Mouse (Mus musculus) ovary, postnatal 36 days (tissue): ENCODE measurements around the gene Hist1h3c.
"Not testable (repeated sequence)": the region's sequence is repeated elsewhere in the genome, so short reads cannot be mapped to it uniquely, and the experiment has no call there.

Experiments
- DNase-seq: peaks from one replicate; pipeline ENCODE4 v3.0.0; 2022; ENCODE audit warnings: low spot score, mixed read lengths

Gene Hist1h3c

DNA sequence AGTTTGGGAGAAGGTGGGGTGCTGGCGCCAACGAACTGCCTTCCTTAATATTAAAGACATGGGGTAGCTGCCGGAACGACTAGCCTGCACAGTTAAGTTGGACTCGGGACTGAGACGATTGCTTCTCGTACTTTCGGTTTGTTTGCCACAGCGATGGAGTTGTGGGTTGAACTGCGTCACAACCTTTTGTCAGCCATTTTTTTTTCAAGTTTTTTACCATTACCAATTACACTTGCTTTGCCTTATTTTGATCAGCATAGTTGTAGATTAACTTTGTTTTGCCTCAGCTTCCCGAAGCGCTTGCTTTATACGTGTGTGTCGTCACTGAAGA lies 5.5 kb downstream of the Hist1h3c start:
- no peak for DNase-seq

DNA sequence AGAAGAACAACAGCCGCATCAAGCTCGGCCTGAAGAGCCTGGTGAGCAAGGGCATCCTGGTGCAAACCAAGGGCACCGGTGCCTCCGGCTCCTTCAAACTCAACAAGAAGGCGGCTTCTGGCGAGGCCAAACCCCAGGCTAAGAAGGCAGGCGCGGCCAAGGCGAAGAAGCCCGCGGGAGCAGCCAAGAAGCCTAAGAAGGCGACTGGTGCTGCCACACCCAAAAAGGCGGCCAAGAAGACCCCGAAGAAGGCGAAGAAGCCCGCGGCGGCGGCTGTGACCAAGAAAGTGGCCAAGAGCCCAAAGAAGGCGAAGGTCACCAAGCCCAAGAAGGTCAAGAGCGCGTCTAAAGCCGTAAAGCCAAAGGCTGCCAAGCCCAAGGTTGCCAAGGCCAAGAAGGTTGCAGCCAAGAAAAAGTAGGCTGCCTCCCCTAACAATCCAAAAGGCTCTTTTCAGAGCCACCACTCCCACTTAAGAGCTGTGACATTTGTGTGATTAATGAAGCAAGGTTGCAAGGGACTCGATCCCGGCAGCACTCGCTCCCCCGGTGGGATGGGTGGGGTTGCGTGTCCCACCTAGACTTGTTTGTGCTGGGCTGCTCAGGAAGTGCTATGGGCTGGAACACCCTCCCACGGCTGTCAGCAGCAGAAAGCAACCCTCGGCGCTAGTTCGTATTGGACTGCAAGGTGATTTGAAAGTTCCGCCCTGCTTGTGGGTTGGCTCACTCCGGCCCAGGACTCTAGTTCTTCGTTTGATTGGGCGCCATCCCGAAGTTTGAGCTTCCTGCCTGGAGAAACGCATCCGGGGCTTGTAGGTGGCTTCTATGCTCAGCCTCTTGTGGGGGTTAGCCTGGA lies 6.1 kb downstream of the Hist1h3c start:
- DNase-seq: peak; percentile 87

DNA sequence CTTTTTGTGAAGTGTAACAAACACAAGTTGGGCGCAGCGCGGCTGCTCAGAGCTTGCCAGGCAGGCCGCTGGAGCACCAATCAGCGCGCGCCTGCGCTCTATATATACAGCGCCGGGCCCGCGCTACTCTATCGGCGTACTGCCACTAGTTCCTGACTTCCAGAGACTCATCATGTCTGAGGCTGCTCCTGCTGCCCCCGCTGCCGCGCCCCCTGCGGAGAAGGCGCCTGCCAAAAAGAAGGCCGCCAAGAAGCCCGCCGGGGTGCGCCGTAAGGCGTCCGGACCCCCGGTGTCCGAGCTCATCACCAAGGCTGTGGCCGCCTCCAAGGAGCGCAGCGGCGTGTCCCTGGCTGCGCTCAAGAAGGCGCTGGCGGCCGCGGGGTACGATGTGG lies 6.7 kb downstream of the Hist1h3c start, which contains the start of gene Hist1h1c:
TSS of gene Hist1h1c (plus strand) at position 132 of the 392 bp plus-strand sequence.
- peak; percentile 90 for DNase-seq

- no peak for DNase-seq
These were observed 7.4 kb downstream of the Hist1h3c start for GRCm38 (mm10) chr13:23738041-23738440.

DNA sequence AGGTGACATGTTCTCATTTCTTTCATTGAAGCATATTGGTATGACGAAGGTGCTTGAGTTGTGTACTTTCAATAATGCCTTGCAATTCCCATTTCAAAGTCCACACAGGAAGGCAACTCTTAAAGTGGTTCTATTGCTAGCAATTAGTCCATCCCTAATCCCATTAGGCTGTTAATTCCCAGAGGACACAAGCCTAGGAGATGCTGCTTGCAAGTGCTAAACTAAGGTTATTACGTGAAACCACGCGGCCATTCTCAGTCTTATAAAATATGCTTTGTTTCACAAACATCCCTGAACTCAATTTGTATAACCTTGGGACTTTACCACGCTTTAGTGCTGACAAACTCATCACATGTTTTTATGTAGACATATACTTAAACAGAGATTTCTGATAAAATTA lies 8.3 kb downstream of the Hist1h3c start:
- no peak for DNase-seq

GRCm38 (mm10) chr13:23732156-23732804 lies 13.1 kb downstream of the Hist1h3c start:
- DNase-seq: no peak

- no peak for DNase-seq
These were observed 14.9 kb downstream of the Hist1h3c start for GRCm38 (mm10) chr13:23730479-23730878.

DNA sequence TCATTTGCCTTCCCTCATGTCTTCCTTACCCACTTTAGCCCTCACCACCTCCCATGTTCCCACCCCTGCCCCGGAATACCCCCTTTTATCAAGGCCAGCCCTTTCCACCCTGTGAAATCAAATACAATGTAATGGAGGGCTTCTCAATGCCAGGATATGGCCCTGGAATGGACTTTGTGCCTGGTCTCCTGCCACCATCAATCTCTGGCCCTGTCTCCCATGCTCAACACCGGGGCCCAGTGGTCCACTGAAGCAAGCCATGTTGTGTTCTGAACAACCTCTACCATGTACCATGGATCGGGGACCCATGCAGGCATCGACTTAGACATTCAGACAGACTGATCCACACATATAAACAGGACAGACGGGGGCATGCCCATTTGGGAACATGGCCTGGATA lies 15.7 kb downstream of the Hist1h3c start:
- no peak for DNase-seq

- DNase-seq: no peak
These were observed 16.2 kb downstream of the Hist1h3c start for GRCm38 (mm10) chr13:23729192-23729525.

DNA sequence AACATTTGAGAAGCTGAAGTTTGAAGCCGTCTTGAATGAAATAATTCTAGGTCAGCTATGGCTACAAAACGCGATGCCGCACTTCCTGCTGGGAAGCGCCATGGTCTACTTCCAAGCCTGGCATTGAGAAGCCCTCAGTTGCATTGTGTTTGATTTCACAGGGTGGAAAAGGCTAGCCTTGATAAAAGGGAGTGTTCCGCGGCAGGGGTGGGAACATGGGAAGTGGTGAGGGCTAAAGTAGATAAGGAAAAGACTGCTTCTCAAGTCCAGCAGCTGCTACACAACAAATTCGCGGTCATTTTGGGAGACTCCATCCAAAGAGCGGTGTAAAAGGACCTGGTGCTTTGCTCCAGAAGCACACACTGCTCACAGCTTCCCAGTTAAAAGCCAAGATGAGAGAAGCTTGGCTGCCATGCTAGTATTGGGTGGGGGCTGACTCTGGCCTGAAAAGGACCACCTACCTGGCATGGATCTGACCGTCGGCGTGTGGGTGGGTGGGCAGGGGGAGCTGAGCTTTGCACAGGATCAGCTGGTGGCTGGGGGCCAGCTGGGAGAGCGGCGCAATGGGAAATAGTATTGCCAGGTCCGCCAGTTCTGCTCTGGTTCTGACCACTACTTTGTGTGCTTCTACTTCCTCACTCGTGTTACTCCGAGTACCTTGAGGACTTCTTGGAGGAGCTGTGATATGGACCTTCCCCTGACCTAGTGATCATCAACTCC lies 16.8 kb downstream of the Hist1h3c start:
- no peak for DNase-seq

- no peak for DNase-seq
These were observed 20.2 kb downstream of the Hist1h3c start for GRCm38 (mm10) chr13:23725213-23725612.

GRCm38 (mm10) chr13:23724239-23724638 lies 21.2 kb downstream of the Hist1h3c start:
- no peak for DNase-seq

DNA sequence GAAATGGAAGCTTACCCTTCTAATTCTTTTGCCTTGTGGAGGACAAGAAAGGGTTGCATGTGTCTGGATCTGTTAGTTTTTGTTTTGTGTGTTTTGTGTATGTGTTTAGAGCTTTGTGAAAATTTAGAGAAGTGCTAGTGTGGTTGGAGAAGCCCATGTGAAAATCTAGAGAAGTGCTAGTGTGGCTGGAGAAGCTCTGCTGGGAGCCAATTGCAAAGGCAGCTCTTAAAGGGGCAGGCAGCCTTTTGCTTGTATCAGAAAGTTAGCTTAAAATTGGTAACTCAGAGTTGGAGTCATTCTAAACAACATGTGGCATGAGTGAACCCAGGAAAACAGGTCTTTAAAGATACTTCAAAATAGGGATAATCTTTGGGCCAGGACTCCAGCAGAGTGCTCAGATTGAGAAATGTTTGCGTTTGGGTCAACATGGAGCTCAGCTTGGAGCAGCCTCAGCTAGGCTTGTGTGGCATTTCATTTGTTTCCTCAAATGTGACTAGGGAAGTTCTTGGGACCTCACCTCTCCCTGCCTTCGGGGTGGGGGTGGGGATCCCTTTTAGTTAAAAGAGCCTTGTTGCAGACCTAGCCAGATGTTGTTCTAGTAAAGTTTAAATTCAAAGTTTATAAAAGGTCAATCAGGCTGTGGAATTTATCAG lies 27.7 kb downstream of the Hist1h3c start:
- DNase-seq: not testable (repeated sequence)

DNA sequence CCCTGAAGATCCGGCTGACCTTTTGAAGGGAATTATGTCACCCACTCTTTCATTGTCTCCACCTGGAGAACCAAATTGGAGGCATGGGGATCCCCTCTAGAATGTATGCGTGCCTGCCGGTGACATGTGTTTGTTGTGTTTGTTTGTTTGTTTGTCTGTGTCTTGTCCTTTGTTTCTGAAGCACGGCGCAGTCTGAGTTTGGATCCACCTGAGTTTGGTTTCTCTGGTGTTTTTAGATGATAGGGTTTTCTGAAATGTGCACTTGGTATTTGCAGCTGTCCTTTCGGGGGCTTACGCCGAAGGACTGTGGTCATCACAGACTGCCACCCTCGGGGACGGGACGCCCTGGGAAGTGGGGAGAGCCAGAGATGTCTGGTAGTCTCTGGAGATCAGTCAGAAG lies 28.2 kb downstream of the Hist1h3c start:
- DNase-seq: no peak

DNA sequence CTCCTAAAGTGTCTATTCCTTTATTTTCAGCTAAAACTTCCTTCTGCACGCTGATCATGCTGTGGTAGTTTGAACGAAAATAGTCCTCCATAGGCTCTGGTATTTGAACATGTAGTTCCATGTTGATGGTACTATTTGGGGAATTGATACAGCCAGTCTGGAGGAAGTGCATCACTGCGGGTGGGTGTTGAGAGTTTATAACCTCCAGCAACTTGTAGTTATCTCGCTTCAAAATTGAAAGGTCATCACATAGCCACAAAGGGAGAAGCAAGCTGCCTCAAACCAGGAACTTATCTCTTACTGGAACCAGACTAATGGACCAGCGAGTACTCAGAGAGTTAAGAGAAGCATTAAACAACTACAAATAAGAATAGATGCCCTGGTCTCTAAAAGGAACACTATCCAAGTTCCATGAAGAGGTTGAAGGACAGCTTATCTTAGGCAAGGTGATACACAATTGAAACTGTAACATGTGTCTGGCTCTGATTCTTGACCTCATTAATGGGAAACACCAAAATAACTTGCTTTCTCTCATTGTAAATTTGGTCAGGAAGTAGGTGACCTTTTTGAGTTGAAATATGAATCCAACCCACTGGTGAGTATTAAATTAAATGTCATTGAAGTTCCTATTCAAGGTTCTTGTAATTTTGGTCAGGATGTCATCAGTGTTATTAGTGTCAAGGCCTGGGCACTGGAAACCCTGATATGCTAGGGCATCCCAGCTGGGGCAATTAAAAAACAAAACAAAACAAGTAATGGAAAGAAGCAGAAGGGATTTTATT lies 28.9 kb downstream of the Hist1h3c start:
- no peak for DNase-seq

- peak; percentile 55 for DNase-seq
These were observed 34.9 kb downstream of the Hist1h3c start, which contains the start of gene Hfe for GRCm38 (mm10) chr13:23710374-23711089. TSS of gene Hfe (minus strand) at chr13:23710854.

DNA sequence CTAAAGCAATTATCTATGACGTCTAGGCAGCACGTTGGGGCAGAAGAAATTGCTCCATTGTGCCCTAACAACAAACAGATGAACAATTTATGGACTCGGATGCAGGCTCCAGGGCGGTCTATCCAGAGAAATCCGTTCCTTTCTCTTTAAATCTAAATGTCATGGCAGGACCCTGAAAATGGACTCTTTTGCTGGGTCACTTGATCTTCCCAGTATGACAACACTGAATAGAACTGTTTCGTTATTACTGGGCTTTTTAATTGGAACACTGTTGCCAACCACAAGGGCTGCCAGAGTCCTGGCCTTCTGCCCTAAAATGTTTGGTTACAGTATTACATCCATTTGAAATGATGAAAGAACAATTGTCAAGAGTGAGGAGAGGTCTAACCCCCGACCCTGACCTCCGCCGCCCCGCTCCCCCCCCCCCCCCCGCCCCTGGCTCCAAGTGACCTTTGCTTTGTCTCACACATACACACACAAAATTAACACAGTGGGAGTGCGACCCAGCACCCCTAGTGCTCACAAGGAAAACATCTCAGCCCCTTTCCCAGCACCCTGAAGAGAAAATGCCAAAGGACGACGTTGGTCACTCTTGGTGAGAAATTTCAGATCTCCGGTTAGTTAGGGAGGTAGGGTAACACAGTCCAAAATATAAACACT lies 35.6 kb downstream of the Hist1h3c start:
- DNase-seq: no peak

DNA sequence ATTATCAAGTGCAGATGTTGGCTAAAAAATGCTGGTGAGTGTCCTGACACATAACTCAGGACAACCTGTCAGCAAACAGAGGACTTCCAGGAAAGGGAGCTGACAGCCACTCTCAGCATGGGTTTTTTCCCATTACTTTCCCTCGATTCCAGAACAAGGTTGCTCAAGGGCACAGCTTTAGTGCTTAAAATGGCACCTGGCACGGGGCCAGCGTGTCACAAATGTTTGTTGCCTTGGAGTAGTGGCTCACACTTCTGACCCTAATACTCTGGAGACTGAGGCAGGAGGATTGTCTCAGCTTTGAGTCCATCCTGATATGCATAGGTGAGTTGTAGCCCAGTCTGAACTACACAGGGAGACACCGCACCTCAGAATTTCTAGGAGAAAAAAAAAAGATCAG lies 36.7 kb downstream of the Hist1h3c start:
- no peak for DNase-seq

DNA sequence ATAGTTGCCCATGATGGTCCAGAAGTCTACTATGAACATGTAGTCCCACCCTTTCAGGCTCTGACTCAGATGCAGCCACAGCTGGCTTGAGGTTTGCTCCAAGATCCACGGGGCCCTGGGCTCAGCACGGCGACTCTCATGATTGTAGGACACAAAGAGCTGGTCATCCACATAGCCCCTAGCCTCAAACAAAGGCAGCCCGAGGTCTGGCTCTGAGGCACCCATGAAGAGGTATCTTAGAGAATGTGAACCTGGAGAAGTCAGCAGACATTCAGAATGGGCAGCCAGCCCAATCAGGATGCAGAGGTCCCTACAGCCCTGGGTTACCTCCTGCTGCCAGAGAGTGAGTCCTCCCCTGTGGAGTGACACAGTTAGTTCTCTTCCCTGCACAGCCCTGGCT lies 37.4 kb downstream of the Hist1h3c start:
- no peak for DNase-seq

- DNase-seq: no peak
These were observed 38.6 kb downstream of the Hist1h3c start for GRCm38 (mm10) chr13:23706771-23707170.
